Mouse (Mus musculus) MEL (cell line): ENCODE data around the gene Klf4. TPM values are rescaled to one million over a fixed set of nuclear protein-coding genes. Genes with fewer than 3 reads are reported as not detected.

Source experiments
- DNase-seq: peaks from one replicate; pipeline ENCODE4 v3.0.0; 2011; ENCODE audit warnings: low read depth, low spot score
- H3K27ac ChIP-seq: 2 replicates; pipeline ENCODE4 v1.5.1; 2012; ENCODE audit warnings: low read depth, mild to moderate bottlenecking, control low read depth, low read length, moderate library complexity; ENCODE audit not compliant: control insufficient read depth
- H3K27me3 ChIP-seq, 2 experiments: fragments of 150-350 bp in 1 of 2; sonication (generic) in 1 of 2; 2 replicates each; pipeline ENCODE4 v1.6.1; 2012; ENCODE audit warnings: low read length in 2 of 2, mild to moderate bottlenecking in 2 of 2, improper control_type of control experiment in 1 of 2, moderate library complexity in 1 of 2; ENCODE audit not compliant: insufficient read depth in 2 of 2, control insufficient read depth in 1 of 2
- H3K36me3 ChIP-seq, 2 experiments: 2 replicates each; pipeline ENCODE4 v1.6.1; 2012 to 2014; ENCODE audit warnings: low read length in 2 of 2, improper control_type of control experiment in 1 of 2, inconsistent platforms in 1 of 2, mild to moderate bottlenecking in 1 of 2; ENCODE audit not compliant: insufficient read depth in 2 of 2, control insufficient read depth in 1 of 2
- H3K4me1 ChIP-seq, 2 experiments: fragments of 150-350 bp in 1 of 2; sonication (generic) in 1 of 2; 2 replicates each; pipeline ENCODE4 v1.6.1; 2012; ENCODE audit warnings: low read length in 2 of 2, improper control_type of control experiment in 1 of 2, mild to moderate bottlenecking in 1 of 2; ENCODE audit not compliant: insufficient read depth in 2 of 2, control insufficient read depth in 1 of 2
- H3K4me3 ChIP-seq, 2 experiments: fragments of 150-350 bp in 1 of 2; sonication (generic) in 1 of 2; 2 replicates each; pipeline ENCODE4 v1.5.1; 2012; ENCODE audit warnings: low read depth in 2 of 2, low read length in 2 of 2, mild to moderate bottlenecking in 2 of 2, moderate library complexity in 2 of 2, control low read depth in 1 of 2, improper control_type of control experiment in 1 of 2; ENCODE audit not compliant: control insufficient read depth in 1 of 2, insufficient read depth in 1 of 2
- H3K79me2 ChIP-seq: 2 replicates; pipeline ENCODE4 v1.6.1; 2012; ENCODE audit warnings: mild to moderate bottlenecking, low read length, moderate library complexity; ENCODE audit not compliant: control insufficient read depth, poor library complexity, insufficient read depth
- H3K9ac ChIP-seq: 2 replicates; pipeline ENCODE4 v1.6.1; 2012; ENCODE audit warnings: low read depth, mild to moderate bottlenecking, control low read depth, low read length, moderate library complexity; ENCODE audit not compliant: control insufficient read depth, poor library complexity, severe bottlenecking
- H3K9me3 ChIP-seq: fragments of 150-350 bp; sonication (generic); replicated peaks from 2 replicates; pipeline ENCODE4 v1.6.1; 2012; ENCODE audit warnings: mild to moderate bottlenecking, low read length, improper control_type of control experiment, moderate library complexity; ENCODE audit not compliant: insufficient read depth
- BHLHE40 ChIP-seq: IDR thresholded peaks from 2 replicates; pipeline ENCODE4 v1.6.1; 2012; ENCODE audit warnings: low read depth, mild to moderate bottlenecking, inconsistent platforms, low read length, improper control_type of control experiment, borderline replicate concordance
- CHD2 ChIP-seq: IDR thresholded peaks from 2 replicates; pipeline ENCODE4 v1.6.1; 2011; ENCODE audit warnings: low read length, improper control_type of control experiment
- E2F4 ChIP-seq: IDR thresholded peaks from 2 replicates; pipeline ENCODE4 v1.6.1; 2011; ENCODE audit warnings: low read depth, low read length, improper control_type of control experiment, borderline replicate concordance
- EP300 ChIP-seq, 2 experiments: IDR thresholded peaks; 2 replicates each; pipeline ENCODE4 v1.6.1; 2011; ENCODE audit warnings: improper control_type of control experiment in 2 of 2, low read length in 2 of 2, low read depth in 1 of 2, mild to moderate bottlenecking in 1 of 2
- ETS1 ChIP-seq: IDR thresholded peaks from 2 replicates; pipeline ENCODE4 v1.6.1; 2012; ENCODE audit warnings: low read depth, mild to moderate bottlenecking, inconsistent platforms, low read length, improper control_type of control experiment, moderate library complexity
- GABPA ChIP-seq: IDR thresholded peaks from 2 replicates; pipeline ENCODE4 v1.6.1; 2012; ENCODE audit warnings: low read depth, mild to moderate bottlenecking, inconsistent platforms, low read length, improper control_type of control experiment, moderate library complexity
- GATA1 ChIP-seq: IDR thresholded peaks from 2 replicates; pipeline ENCODE4 v1.6.1; 2011; ENCODE audit warnings: low read depth, low read length, improper control_type of control experiment
- KAT2A ChIP-seq: conservative IDR thresholded peaks from 2 replicates; pipeline ENCODE4 v1.6.1; 2012; ENCODE audit warnings: low read depth, low read length, improper control_type of control experiment, inconsistent platforms
- MAZ ChIP-seq: IDR thresholded peaks from 2 replicates; pipeline ENCODE4 v1.6.1; 2012; ENCODE audit warnings: low read depth, mild to moderate bottlenecking, inconsistent platforms, low read length, improper control_type of control experiment
- MYB ChIP-seq: IDR thresholded peaks from 2 replicates; pipeline ENCODE4 v1.6.1; 2011; ENCODE audit warnings: mild to moderate bottlenecking, low read depth, low read length, improper control_type of control experiment
- MYC ChIP-seq: IDR thresholded peaks from 2 replicates; pipeline ENCODE4 v1.6.1; 2011; ENCODE audit warnings: low read depth, mild to moderate bottlenecking, low read length, improper control_type of control experiment, moderate library complexity
- POLR2A ChIP-seq, 2 experiments: IDR thresholded peaks; 2 replicates each; pipeline ENCODE4 v1.6.1; 2011 to 2012; ENCODE audit warnings: low read length in 2 of 2, mild to moderate bottlenecking in 2 of 2, control low read depth in 1 of 2, improper control_type of control experiment in 1 of 2, low read depth in 1 of 2, moderate library complexity in 1 of 2; ENCODE audit not compliant: control insufficient read depth in 1 of 2, insufficient read depth in 1 of 2, poor library complexity in 1 of 2
- POLR2AphosphoS2 ChIP-seq: IDR thresholded peaks from 2 replicates; pipeline ENCODE4 v1.6.1; 2011; ENCODE audit warnings: low read length, improper control_type of control experiment
- POLR2AphosphoS5 ChIP-seq: IDR thresholded peaks from 2 replicates; pipeline ENCODE4 v1.6.1; 2012; ENCODE audit warnings: low read depth, borderline replicate concordance, mild to moderate bottlenecking, inconsistent platforms, low read length, moderate library complexity, mixed read lengths
- RCOR1 ChIP-seq: IDR thresholded peaks from 2 replicates; pipeline ENCODE4 v1.6.1; 2012; ENCODE audit warnings: low read depth, mild to moderate bottlenecking, inconsistent platforms, low read length, improper control_type of control experiment
- TAL1 ChIP-seq: IDR thresholded peaks from 2 replicates; pipeline ENCODE4 v1.6.1; 2012; ENCODE audit warnings: mild to moderate bottlenecking, inconsistent platforms, low read length, moderate library complexity, mixed read lengths
- TBP ChIP-seq: IDR thresholded peaks from 2 replicates; pipeline ENCODE4 v1.8.0; 2011; ENCODE audit warnings: low read depth, low read length, improper control_type of control experiment
- USF1 ChIP-seq: IDR thresholded peaks from 2 replicates; pipeline ENCODE4 v1.6.1; 2014; ENCODE audit warnings: low read depth, mild to moderate bottlenecking, inconsistent platforms, low read length, improper control_type of control experiment, moderate library complexity
- ZKSCAN1 ChIP-seq: IDR thresholded peaks from 2 replicates; pipeline ENCODE4 v1.6.1; 2012; ENCODE audit warnings: low read depth, mild to moderate bottlenecking, inconsistent platforms, low read length, improper control_type of control experiment, moderate library complexity
- ZMIZ1 ChIP-seq: IDR thresholded peaks from 2 replicates; pipeline ENCODE4 v1.6.1; 2012; ENCODE audit warnings: low read depth, mild to moderate bottlenecking, inconsistent platforms, low read length, improper control_type of control experiment, moderate library complexity
- ZNF384 ChIP-seq: IDR thresholded peaks from 2 replicates; pipeline ENCODE4 v1.6.1; 2012; ENCODE audit warnings: low read depth, mild to moderate bottlenecking, inconsistent platforms, low read length, improper control_type of control experiment
- polyA plus RNA-seq, 2 experiments: library from polyadenylated mRNA; stranded (reverse) in 1 of 2; unstranded in 1 of 2; fragments of >175 nt in 1 of 2; fragments of >200 nt in 1 of 2; gene quantifications; 2 replicates each; pipeline versions ENCODE4 v1.2.1 to v1.2.4; 2012; ENCODE audit warnings: low replicate concordance in 2 of 2, low read depth in 1 of 2; ENCODE audit not compliant: insufficient read length in 2 of 2, insufficient read depth in 1 of 2, missing spikeins in 1 of 2
- total RNA-seq: library from RNA; depleted of rRNA; stranded (reverse); fragments of 300-350 nt; gene quantifications from 2 replicates; pipeline ENCODE4 v1.2.3, GENCODE M21; 2012

Klf4 gene
- total and polyA plus RNA-seq, 3 experiments = not detected

DNA sequence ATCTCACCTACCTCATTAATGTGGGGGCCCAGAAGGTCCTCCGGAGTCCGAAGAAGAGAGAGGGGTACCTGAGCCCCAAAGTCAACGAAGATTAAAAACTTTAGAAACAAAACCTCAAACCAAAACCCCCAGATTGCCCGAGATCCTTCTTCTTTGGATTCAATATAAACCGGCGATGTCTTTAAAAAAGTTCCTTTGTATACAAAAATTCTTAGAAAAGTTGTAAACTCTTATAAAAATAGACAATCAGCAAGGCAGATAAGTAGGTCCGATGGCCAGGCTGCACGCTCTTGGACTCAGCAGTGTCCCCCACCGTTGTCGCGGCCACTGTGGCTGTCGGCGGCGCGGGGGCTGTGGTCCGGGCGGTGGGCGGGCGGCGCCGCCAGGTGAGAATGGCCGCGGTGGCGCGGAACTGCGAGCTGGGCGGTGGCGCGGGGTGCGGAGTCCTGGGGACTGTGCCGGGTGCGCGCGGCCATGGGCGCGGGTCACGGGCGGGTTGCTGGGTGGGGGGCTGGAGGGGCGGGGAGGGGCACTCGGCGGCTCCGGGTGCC is 335 bp downstream of the Klf4 start:
- Histone ChIP-seq H3K79me2 (no peaks in the 10 kb centered on the region), H3K4me1 (no peaks in the 10 kb centered on the region), H3K4me3 (no peak overlapping the region), H3K9ac (no peak overlapping the region), H3K27ac (no peak overlapping the region), H3K27me3 (no peaks in the 10 kb centered on the region), H3K9me3 (no peaks in the 10 kb centered on the region), H3K36me3 (no peaks in the 10 kb centered on the region)
- no peak for DNase-seq
- TF ChIP-seq EP300 (IDR thresholded peaks at IDR 0.05; ENCODE audit: low read depth in 1 of 2, low read length in 2 of 2) (no peak), ZMIZ1 (no peak), BHLHE40 (no peak), ZKSCAN1 (no peak), MYC (no peak)

- Histone ChIP-seq H3K79me2 (no peaks in the 10 kb centered on the region), H3K4me3 (no peak overlapping the region), H3K36me3 (no peaks in the 10 kb centered on the region), H3K27ac (no peak overlapping the region), H3K9ac (no peak overlapping the region), H3K9me3 (no peaks in the 10 kb centered on the region), H3K27me3 (no peaks in the 10 kb centered on the region), H3K4me1 (no peaks in the 10 kb centered on the region)
- DNase-seq = no peak
- TF ChIP-seq POLR2AphosphoS5 (no peak), ZKSCAN1 (no peak), E2F4 (no peak), GABPA (no peak), USF1 (no peak), MAZ (no peak), MYC (no peak), POLR2AphosphoS2 (no peak), EP300 (IDR thresholded peaks at IDR 0.05; ENCODE audit: low read depth in 1 of 2, low read length in 2 of 2) (no peak), RCOR1 (no peak), TBP (no peak), ZNF384 (no peak), TAL1 (no peak), MYB (no peak), KAT2A (no peak), CHD2 (no peak), GATA1 (no peak), ETS1 (no peak), POLR2A (IDR thresholded peaks at IDR 0.05; ENCODE audit: control insufficient read depth in 1 of 2, insufficient read depth in 1 of 2, low read depth in 1 of 2, low read length in 2 of 2, poor library complexity in 1 of 2) (no peak)
Measured at GRCm38 (mm10) chr4:55531096-55531855, 990 bp downstream of the Klf4 start.
